Mouse (Mus musculus): ENCODE measurements around the gene Prr7.
A peak's percentile ranks its signal among the peaks of the same experiment; 100 is the strongest.

- no peak for TF ChIP-seq CHD1 (IDR thresholded peaks at IDR 0.05; ENCODE audit: low read depth, low read length)
- TF ChIP-seq ZKSCAN1 (IDR thresholded peaks at IDR 0.05; ENCODE audit: low read depth, low read length) = no peak
- no peak for TF ChIP-seq CTCF (IDR thresholded peaks at IDR 0.05 in 2 of 3, conservative IDR thresholded peaks at IDR 0.05 in 1 of 3; ENCODE audit: control insufficient read depth in 1 of 3, insufficient read depth in 1 of 3, low read depth in 2 of 3, low read length in 3 of 3, poor library complexity in 1 of 3, severe bottlenecking in 1 of 3)
- TF ChIP-seq POLR2A (IDR thresholded peaks at IDR 0.05; ENCODE audit: control insufficient read depth in 1 of 2, insufficient read depth in 1 of 2, low read depth in 1 of 2, low read length in 2 of 2, poor library complexity in 1 of 2) = peak in 1 of 2 experiments; percentile 61; a peak in 2 of 4 replicates
- TF ChIP-seq MAZ (IDR thresholded peaks at IDR 0.05; ENCODE audit: low read depth, low read length) = peak; percentile 78
Measured at GRCm38 (mm10) chr13:55445361-55446091, 18.5 kb upstream of the Prr7 start.
